Mouse (Mus musculus): ENCODE measurements around the gene Olfr1357.

Olfr1357 gene

DNA sequence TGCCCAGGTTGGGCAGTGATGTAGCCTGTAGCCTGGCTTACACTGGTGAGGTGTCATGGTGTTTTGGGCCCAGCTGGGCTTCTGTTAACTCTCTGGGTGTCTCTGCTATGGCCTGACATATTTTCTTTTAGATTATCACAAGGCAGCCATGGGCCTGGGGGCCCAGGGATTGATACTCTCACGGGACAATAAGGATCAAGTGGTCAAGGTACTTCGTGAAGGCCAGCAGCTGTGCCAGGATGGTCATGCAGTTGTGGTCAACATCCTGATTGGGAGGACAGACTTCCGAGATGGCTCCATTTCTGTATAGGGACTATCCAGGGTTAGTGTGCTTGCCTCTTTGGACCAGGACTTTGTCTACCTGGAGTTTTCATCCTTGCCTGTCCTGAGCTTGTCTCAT lies 33.9 kb downstream of the Olfr1357 start:
- in situ Hi-C loops (cut with MboI, MseI): loop anchor here (10.0 to 25.0 kb wide), 3 partner anchors 99 to 1103 kb away; partner anchors contain the start of genes Cdc34 and Gzmm

DNA sequence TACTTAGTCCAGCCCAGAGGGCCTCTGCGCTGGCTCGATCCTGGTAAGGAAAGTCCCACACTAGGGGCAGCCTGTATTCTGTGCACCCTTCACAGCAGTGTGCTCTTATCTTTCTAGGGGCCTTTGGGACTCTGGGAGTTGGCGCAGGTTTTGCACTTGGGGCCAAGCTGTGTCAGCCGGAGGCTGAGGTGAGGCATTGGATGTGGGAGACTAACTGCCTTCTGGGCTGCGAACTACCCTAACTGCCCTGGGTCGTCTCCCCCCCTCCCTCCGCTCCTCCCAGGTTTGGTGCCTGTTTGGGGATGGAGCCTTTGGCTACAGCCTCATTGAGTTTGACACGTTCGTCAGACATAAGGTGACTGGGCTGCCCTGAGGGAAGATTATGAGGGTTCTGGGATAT lies 34.5 kb downstream of the Olfr1357 start:
- in situ Hi-C loops (cut with MboI, MseI): loop anchor here (10.0 to 25.0 kb wide), 3 partner anchors 99 to 1104 kb away; partner anchors contain the start of genes Cdc34 and Gzmm

DNA sequence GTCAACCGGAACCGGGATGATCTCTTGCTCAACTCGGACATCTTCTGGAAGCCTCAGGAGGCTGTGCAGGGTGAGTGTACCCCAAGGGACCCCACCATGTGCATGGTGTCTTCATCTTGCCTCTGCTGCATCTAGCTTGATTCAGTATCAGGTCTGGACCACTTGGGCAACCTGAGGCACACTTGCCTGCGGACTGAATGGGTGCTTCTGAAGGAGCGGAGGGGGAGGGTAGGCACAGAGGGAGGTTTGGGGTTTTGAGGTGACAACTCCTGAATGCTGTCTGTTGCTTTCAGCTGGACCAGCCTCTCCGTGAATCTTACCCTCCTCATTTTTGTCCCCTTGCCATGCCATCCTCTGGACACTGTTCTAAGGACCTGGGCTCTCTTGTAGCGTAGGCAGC lies 36.8 kb downstream of the Olfr1357 start:
- in situ Hi-C loops (cut with MboI, MseI): loop anchor here (10.0 to 25.0 kb wide), 3 partner anchors 96 to 1106 kb away; partner anchors contain the start of genes Cdc34 and Gzmm

DNA sequence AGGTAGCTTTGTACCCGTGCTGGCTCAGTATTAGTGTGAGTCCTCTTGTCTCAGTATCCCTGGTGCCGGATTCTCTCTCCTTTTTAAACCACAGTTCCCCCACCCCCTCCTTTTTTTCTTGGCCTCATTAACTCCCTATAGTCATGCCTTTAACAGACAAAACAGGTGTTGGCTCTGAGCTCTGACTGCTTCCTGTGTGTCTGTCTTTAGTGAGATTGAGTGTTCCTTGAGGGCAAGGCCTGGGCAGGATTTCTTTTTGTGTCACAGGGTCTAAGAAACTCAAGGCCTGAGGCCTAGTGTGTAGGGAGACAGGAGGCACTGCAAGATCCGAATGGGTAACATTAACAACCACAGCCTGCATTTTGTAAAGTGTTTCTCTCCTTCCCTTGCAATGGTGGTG lies 39.7 kb downstream of the Olfr1357 start:
- in situ Hi-C loops (cut with MboI, MseI): loop anchor here (5.0 to 25.0 kb wide), 4 partner anchors 61 to 1109 kb away; partner anchors contain the start of genes Cdc34, Gzmm, Olfr1358 and Pdxk

- in situ Hi-C loops (cut with MboI, MseI): loop anchor here (5.0 to 25.0 kb wide), 4 partner anchors 59 to 1111 kb away; partner anchors contain the start of genes Cdc34, Gzmm, Olfr1358 and Pdxk
Observed at GRCm38 (mm10) chr10:78576435-78577184, 41.3 kb downstream of the Olfr1357 start.

DNA sequence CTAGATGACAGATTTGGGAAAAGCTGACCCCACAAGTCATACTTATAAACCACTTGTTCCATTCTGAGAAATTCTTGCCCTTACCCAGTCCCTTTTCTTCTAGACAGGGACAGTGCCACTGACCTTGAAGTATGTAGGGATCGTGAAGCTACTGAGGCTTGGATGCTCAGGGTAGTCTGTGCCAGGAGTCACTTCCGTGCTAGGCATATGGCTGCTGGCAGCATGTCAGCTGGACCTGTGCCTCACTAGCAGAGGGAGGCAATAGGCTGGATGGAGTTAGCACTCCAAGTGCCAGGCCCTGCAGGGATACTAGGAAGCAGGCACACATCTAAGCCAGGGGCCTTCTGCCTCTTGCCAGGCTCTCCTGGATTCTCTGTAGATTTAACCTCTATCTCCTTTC lies 42.2 kb downstream of the Olfr1357 start:
- in situ Hi-C loops (cut with MboI, MseI): loop anchor here (5.0 to 25.0 kb wide), 4 partner anchors 58 to 1112 kb away; partner anchors contain the start of genes Cdc34, Gzmm, Olfr1358 and Pdxk

- in situ Hi-C loops (cut with MboI, MseI): loop anchor here (5.0 to 25.0 kb wide), 4 partner anchors 58 to 1112 kb away; partner anchors contain the start of genes Cdc34, Gzmm, Olfr1358 and Pdxk
Observed at GRCm38 (mm10) chr10:78575105-78575632, 42.7 kb downstream of the Olfr1357 start.

DNA sequence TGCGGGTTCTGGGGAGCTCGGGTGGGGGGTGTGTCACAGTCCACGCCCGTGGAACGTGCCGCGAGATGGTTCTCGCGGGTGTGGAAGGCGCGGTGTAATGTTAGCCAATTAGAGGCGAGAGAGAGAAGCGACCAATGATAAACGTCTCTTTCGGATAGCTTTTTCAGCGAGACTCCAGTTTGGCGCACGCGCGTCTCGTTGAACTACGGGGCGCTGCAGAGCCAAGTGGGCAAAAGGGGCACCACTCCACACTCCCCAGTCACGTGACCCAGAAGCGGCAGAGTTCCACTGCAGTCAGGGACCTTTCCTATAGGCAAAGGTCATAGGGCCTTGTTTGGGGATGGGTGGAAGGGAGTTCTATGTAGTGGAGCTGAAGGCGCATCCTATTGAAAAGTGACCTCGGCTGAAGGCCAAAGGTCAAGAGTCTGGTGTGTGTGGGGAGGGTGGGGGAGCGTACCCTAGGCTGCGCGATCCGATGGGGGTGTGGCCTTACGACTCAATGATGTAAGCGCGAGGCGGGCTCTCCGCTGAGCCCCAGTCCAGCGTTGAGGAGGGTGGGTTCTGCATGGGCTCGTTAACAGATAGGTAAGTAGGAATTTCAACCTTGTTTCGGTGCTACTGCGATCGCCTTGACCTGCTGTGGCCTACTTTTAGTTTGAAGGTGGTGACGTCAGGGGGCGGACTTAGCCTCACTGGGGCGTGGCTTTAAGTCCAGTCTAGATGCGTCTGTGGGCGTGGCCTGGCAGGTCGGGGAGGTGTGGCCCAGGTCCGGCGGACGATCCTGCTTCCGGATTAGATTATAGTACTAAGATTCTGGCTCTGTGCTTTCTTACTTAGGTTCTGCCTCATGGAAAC lies 43.4 kb downstream of the Olfr1357 start, which contains the start of gene Ilvbl:
Gene Ilvbl, plus strand, starts transcription at position 97 of the 855 bp plus-strand sequence.
- in situ Hi-C loops (cut with MboI, MseI): loop anchor here (5.0 to 25.0 kb wide), 4 partner anchors 57 to 1113 kb away; partner anchors contain the start of genes Cdc34, Gzmm, Olfr1358 and Pdxk

- in situ Hi-C loops (cut with MboI, MseI): loop anchor here (10.0 kb wide), 1 partner anchor 108 kb away; the partner anchor contains the start of gene Pdxk
Observed at GRCm38 (mm10) chr10:78573226-78573625, 44.6 kb downstream of the Olfr1357 start.

GRCm38 (mm10) chr10:78570897-78571296 lies 47.0 kb downstream of the Olfr1357 start:
- in situ Hi-C loops (cut with MboI, MseI): loop anchor here (10.0 kb wide), 1 partner anchor 106 kb away; the partner anchor contains the start of gene Pdxk

DNA sequence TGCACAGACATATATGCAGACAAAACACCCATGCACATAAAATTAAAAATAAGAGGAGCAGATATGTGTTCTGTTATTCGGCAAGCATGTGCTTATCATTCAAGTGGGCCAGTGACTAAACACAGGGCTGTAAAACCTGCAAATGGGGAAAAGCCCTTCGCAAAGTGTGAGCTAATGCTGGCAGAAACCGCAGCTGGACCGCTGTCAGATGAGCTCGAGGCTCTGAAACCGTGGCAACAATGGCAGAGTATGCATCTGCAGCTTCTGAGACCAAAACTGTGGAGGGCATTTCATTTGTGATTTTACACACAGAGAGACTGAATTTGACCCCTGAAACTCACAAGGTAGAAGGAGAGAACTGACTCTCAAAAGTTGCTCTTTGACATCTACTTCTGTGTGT lies 47.5 kb downstream of the Olfr1357 start:
- in situ Hi-C loops (cut with MboI, MseI): loop anchor here (10.0 kb wide), 1 partner anchor 106 kb away; the partner anchor contains the start of gene Pdxk

DNA sequence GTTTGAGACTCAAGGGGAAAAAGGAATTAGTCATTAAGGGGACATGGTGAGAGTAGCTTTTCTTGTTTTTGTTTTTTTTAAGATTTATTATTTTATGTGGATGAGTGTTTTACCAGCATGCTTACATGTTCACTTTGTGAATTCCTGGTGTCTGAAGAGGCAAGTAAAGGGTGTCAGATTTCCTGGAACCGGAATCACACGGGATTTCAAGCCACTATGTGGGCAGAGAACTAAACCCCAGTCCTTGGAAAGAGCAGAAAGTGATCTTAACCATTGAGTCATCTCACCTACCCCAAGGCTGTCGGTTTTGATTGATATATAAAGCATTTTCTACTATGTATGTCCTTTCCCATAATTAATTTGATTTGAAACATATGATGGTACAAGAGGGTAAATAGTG lies 48.2 kb downstream of the Olfr1357 start:
- in situ Hi-C loops (cut with MboI, MseI): loop anchor here (10.0 kb wide), 1 partner anchor 105 kb away; the partner anchor contains the start of gene Pdxk

GRCm38 (mm10) chr10:78569191-78569590 lies 48.7 kb downstream of the Olfr1357 start:
- in situ Hi-C loops (cut with MboI, MseI): no loop called here

DNA sequence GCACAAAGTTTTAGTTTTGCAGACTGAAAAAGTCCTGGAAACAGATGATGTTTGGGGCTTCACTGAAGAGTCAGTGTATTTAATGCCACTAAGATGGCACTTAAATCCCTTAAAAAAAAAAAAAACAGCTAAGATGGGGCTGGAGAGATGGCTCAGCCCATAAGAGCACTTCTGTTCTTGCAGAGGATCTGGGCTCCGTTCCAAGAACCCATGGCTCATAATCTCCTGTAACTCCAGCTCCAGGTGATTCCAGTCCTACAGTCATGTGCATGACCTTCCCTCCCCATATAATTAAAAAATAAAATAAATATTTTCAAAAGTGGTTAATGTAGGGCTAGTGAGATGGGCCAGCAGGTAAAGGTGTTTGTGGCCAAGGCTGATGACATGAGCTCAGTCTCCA lies 52.8 kb downstream of the Olfr1357 start:
- in situ Hi-C loops (cut with MboI, MseI): no loop called here
